Mouse (Mus musculus) central nervous system, embryonic 14 days (tissue): ENCODE data around the gene Mccc1. TPM values are rescaled to one million over a fixed set of nuclear protein-coding genes. Genes with fewer than 3 reads are reported as not detected.

Source experiments
- polyA plus RNA-seq: library from polyadenylated mRNA; depleted of rRNA; stranded (reverse); fragments of >200 nt; gene quantifications from 2 replicates; pipeline ENCODE4 v1.2.3, GENCODE M21; 2012; rRNA removed

Gene Mccc1
- polyA plus RNA-seq = 25.2 and 26.2 TPM in 2 replicates

GRCm38 (mm10) chr3:36000275-36001239 lies at the start of gene Mccc1:
Mccc1 (minus strand) TSS chr3:36000678.

DNA sequence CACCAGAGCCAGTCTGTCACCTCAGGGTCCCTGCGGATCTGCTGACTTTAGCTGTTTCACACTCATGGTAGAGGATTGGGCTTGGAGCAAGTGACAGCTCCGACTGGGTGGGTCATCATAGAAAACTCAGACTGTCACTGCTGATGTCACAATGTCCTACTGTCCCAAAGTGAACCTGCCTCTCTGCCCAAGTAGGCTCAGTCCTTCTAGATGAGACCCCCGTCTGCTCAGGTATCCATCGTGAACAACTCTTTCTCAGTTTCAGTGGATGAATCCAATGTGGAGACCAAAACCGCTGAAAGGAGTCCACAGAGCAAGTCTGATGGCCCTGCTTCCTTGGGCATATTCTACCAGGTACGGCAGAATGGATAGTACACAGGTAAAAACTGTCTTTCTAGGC lies 63.1 kb downstream of the Mccc1 start, which contains the start of gene Dcun1d1:
Dcun1d1 (minus strand) TSS at position 101 of the 400 bp plus-strand sequence.

Other genes starting within 250 kb of the Mccc1 start
- gene Atp11b, start 246.6 kb downstream of the Mccc1 start, polyA plus RNA-seq = 68.5 and 83.8 TPM in 2 replicates
- 31.5 and 36.9 TPM in 2 replicates for gene Dcun1d1, start 63.2 kb downstream of the Mccc1 start, polyA plus RNA-seq
- gene Ccdc144b, start 52.9 kb upstream of the Mccc1 start, polyA plus RNA-seq = not detected in 2 replicates
- 49.3 and 52.6 TPM in 2 replicates for gene Acad9, start 65.3 kb upstream of the Mccc1 start, polyA plus RNA-seq
- gene D3Ertd254e, start 150.3 kb upstream of the Mccc1 start, polyA plus RNA-seq = 5.3 and 5.6 TPM in 2 replicates
- 1.0 and 1.6 TPM in 2 replicates for gene Qrfpr, start 221.6 kb upstream of the Mccc1 start, polyA plus RNA-seq